Mouse (Mus musculus): ENCODE results near the gene Fgfr2.

GRCm38 (mm10) chr7:130932921-130933320, 2190.2 kb downstream of the Fgfr2 start:
- TF ChIP-seq CTCF (conservative IDR thresholded peaks at IDR 0.05; ENCODE audit: low read length) = no peak
- no peak for TF ChIP-seq POU5F1 (IDR thresholded peaks at IDR 0.05; ENCODE audit: borderline replicate concordance, low read length)
- no peak for TF ChIP-seq NANOG (IDR thresholded peaks at IDR 0.05; ENCODE audit: borderline replicate concordance, low read length)

Measured in E14TG2a.4 (cell line).